Mouse (Mus musculus) mature B cell (primary cell): ENCODE measurements around the gene Lgr5.

Source experiments
- in situ Hi-C: fragments of 300-500 bp; cut with MboI; formaldehyde crosslinking; loops from 2 replicates; pipeline ENCODE4 v1.14.3; 2019

The Lgr5 gene

GRCm38 (mm10) chr10:115587301-115587969 lies at the start of gene Lgr5:
Gene Lgr5 (minus strand): TSS chr10:115587780.
- in situ Hi-C loops = no loop called here

- in situ Hi-C loops = no loop called here
These were observed 39.1 kb upstream of the Lgr5 start for GRCm38 (mm10) chr10:115626678-115627077.

- in situ Hi-C loops = loop anchor here (25.0 kb wide), 1 partner anchor 213 kb away; no protein-coding TSS in a partner anchor
These were observed 37.4 kb upstream of the Lgr5 start for GRCm38 (mm10) chr10:115624957-115625356.

- in situ Hi-C loops = loop anchor here (25.0 kb wide), 1 partner anchor 212 kb away; no protein-coding TSS in a partner anchor
These were observed 36.5 kb upstream of the Lgr5 start for GRCm38 (mm10) chr10:115623956-115624671.

GRCm38 (mm10) chr10:115623481-115623880 lies 35.9 kb upstream of the Lgr5 start:
- in situ Hi-C loops = loop anchor here (25.0 kb wide), 1 partner anchor 211 kb away; no protein-coding TSS in a partner anchor

- in situ Hi-C loops = loop anchor here (25.0 kb wide), 1 partner anchor 206 kb away; no protein-coding TSS in a partner anchor
These were observed 30.8 kb upstream of the Lgr5 start for GRCm38 (mm10) chr10:115618288-115618856.

GRCm38 (mm10) chr10:115617456-115618287 lies 30.1 kb upstream of the Lgr5 start:
- in situ Hi-C loops = loop anchor here (25.0 kb wide), 1 partner anchor 205 kb away; no protein-coding TSS in a partner anchor

- in situ Hi-C loops = no loop called here
These were observed 8.2 kb upstream of the Lgr5 start for GRCm38 (mm10) chr10:115595748-115596147.

GRCm38 (mm10) chr10:115593651-115594050 lies 6.1 kb upstream of the Lgr5 start:
- in situ Hi-C loops = no loop called here

- in situ Hi-C loops = no loop called here
These were observed 5.6 kb upstream of the Lgr5 start for GRCm38 (mm10) chr10:115593221-115593620.

GRCm38 (mm10) chr10:115587979-115588378 lies 399 bp upstream of the Lgr5 start:
- in situ Hi-C loops = no loop called here

- in situ Hi-C loops = no loop called here
These were observed 1.0 kb downstream of the Lgr5 start for GRCm38 (mm10) chr10:115586246-115587231.

- in situ Hi-C loops = no loop called here
These were observed 1.9 kb downstream of the Lgr5 start for GRCm38 (mm10) chr10:115585491-115586245.

GRCm38 (mm10) chr10:115584656-115585055 lies 2.9 kb downstream of the Lgr5 start:
- in situ Hi-C loops = no loop called here

GRCm38 (mm10) chr10:115583071-115583470 lies 4.5 kb downstream of the Lgr5 start:
- in situ Hi-C loops = no loop called here

GRCm38 (mm10) chr10:115581971-115582370 lies 5.6 kb downstream of the Lgr5 start:
- in situ Hi-C loops = no loop called here

- in situ Hi-C loops = no loop called here
These were observed 8.1 kb downstream of the Lgr5 start for GRCm38 (mm10) chr10:115579494-115579893.

GRCm38 (mm10) chr10:115579076-115579475 lies 8.5 kb downstream of the Lgr5 start:
- in situ Hi-C loops = no loop called here

GRCm38 (mm10) chr10:115571734-115572440 lies 15.7 kb downstream of the Lgr5 start:
- in situ Hi-C loops = no loop called here
